Mouse (Mus musculus) testis, adult 2 months (tissue): ENCODE results near the gene Arhgdig.

Source experiments
- CTCF ChIP-seq: fragments of 200-500 bp; IDR thresholded peaks from 2 replicates; pipeline ENCODE4 v1.5.1; 2012; ENCODE audit warnings: low read depth, mild to moderate bottlenecking, inconsistent platforms, low read length, moderate library complexity; ENCODE audit not compliant: control insufficient read depth, insufficient read depth, insufficient replicate concordance
- POLR2A ChIP-seq: fragments of 200-500 bp; IDR thresholded peaks from 2 replicates; pipeline ENCODE4 v1.6.1; 2012; ENCODE audit warnings: low read depth, mild to moderate bottlenecking, inconsistent platforms, low read length, moderate library complexity; ENCODE audit not compliant: control insufficient read depth

DNA sequence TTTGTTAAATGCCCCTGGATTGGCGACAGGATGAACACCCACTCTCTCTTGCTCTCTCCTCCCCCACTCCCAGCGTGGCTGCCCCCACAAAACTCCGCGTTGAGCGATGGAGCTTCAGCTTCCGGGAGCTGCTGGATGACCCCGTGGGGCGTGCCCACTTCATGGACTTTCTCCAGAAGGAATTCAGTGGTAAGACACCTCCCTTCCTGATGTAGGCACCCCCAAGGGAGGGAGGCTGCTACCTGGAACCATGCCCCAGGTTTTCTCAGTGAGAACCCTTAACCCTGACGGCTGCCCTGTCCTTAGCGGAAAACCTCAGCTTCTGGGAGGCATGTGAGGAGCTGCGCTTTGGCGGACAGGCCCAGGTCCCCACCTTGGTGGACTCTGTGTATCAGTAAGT is at the start of gene Arhgdig:
- no peak for TF ChIP-seq POLR2A
- no peak for TF ChIP-seq CTCF
